Mouse (Mus musculus) E14TG2a.4 (cell line): ENCODE results near the gene Dnajc8.

Experiments used
- CTCF ChIP-seq: conservative IDR thresholded peaks from 2 replicates; pipeline ENCODE4 v1.5.1; 2014; ENCODE audit warnings: low read length
- NANOG ChIP-seq: IDR thresholded peaks from 2 replicates; pipeline ENCODE4 v1.6.1; 2014; ENCODE audit warnings: borderline replicate concordance, low read length, mixed read lengths
- POU5F1 ChIP-seq: IDR thresholded peaks from 2 replicates; pipeline ENCODE4 v1.6.1; 2014; ENCODE audit warnings: low read length, borderline replicate concordance

GRCm38 (mm10) chr4:132515369-132516155 is 19.8 kb upstream of the Dnajc8 start:
- no peak for TF ChIP-seq CTCF
- no peak for TF ChIP-seq NANOG
- no peak for TF ChIP-seq POU5F1
